Mouse (Mus musculus) retina, embryonic 14.5 days (tissue): ENCODE results near the gene Ramp1.
A peak's percentile ranks its signal among the peaks of the same experiment; 100 is the strongest.

ENCODE experiments used
- DNase-seq: peaks from one replicate; pipeline ENCODE4 v3.0.0-alpha.2; 2015; ENCODE audit warnings: low spot score

Ramp1 gene

GRCm38 (mm10) chr1:91239800-91240199, 60.2 kb downstream of the Ramp1 start:
- DNase-seq = no peak

GRCm38 (mm10) chr1:91240685-91241084, 61.1 kb downstream of the Ramp1 start:
- no peak for DNase-seq

GRCm38 (mm10) chr1:91241249-91241648, 61.6 kb downstream of the Ramp1 start:
- no peak for DNase-seq

GRCm38 (mm10) chr1:91248242-91248641, 68.6 kb downstream of the Ramp1 start:
- no peak for DNase-seq

- DNase-seq = no peak
Measured at GRCm38 (mm10) chr1:91248970-91249369, 69.3 kb downstream of the Ramp1 start.

GRCm38 (mm10) chr1:91249564-91250414, 70.2 kb downstream of the Ramp1 start, which contains the start of gene Ube2f:
Gene Ube2f (plus strand): TSS chr1:91250304.
- DNase-seq = peak; percentile 98

GRCm38 (mm10) chr1:91250415-91251147, 71.0 kb downstream of the Ramp1 start:
- DNase-seq = peak; percentile 11

- peak; percentile 2 for DNase-seq
Measured at GRCm38 (mm10) chr1:91251148-91251650, 71.6 kb downstream of the Ramp1 start.

GRCm38 (mm10) chr1:91251927-91252326, 72.3 kb downstream of the Ramp1 start:
- DNase-seq = peak; percentile 41

- DNase-seq = no peak
Measured at GRCm38 (mm10) chr1:91257918-91258317, 78.3 kb downstream of the Ramp1 start.

- no peak for DNase-seq
Measured at GRCm38 (mm10) chr1:91259794-91260193, 80.2 kb downstream of the Ramp1 start.

- no peak for DNase-seq
Measured at GRCm38 (mm10) chr1:91262508-91262907, 82.9 kb downstream of the Ramp1 start.

- no peak for DNase-seq
Measured at GRCm38 (mm10) chr1:91272260-91272659, 92.6 kb downstream of the Ramp1 start.
